Mouse (Mus musculus) megakaryocyte-erythroid progenitor cell, adult 5-6 weeks (primary cell): ENCODE data around the gene Saxo2. TPM values are rescaled to one million over a fixed set of nuclear protein-coding genes. Genes with fewer than 3 reads are reported as not detected.

Experiments
- ATAC-seq: replicated peaks from 2 replicates; pipeline ENCODE4 v1.8.0; 2016; ENCODE audit warnings: mild to moderate bottlenecking, inconsistent platforms; ENCODE audit not compliant: severe bottlenecking, poor library complexity, low FRiP score, low TSS enrichment
- total RNA-seq, 2 experiments: library from RNA; stranded (forward) in 1 of 2; stranded (reverse) in 1 of 2; fragments of 200-1000, 215-1000 nt in 1 of 2; fragments of >200 nt in 1 of 2; fragmentation: Nextera tagmentation in 1 of 2; gene quantifications; 2 replicates each; pipeline ENCODE4 v1.2.3; 2014 to 2017

Saxo2 gene
- total RNA-seq (2014; fragmentation: Nextera tagmentation), result 13.5 TPM in 1 of 2 replicates, not detected in the other
- 0.46 and 0.66 TPM in 2 replicates for total RNA-seq (2017)

DNA sequence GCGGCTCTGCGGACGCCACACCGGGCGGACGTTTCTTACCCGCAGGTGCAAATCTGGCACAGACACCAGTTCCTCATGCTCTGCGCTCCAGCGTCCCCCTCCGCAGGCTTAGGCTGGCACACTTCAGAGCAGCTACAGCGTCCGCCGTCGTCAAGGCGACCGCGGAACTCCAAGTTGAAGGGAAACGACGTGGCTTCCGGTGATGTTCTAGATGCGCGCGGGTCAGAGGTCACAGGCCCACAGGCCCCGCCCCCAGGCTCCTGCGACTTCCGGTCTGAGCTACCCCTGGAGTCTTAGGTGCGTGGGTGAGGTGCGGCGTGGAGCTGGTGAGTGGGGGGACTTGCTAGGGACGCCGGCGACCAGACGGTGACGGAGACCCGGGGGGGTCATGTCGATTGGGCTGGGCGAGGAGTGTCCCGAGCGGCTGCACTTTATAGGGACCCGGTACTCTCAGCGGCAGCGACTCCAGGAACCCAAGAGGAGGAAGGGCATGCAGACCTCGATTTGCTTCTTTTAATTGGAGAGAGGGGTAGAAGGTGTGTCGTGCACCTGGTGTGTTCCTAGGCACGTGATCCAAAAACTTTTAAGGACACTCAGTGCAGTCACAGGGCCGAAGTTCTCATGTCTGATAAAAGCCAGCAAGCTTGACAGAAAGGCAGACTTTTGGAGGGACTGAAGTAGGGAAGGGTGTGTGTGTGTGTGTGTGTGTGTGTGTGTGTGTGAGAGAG, at the start of gene Saxo2, which contains the start of gene Efl1:
Gene Saxo2 (minus strand): TSS at position 176 of the 728 bp plus-strand sequence.
Gene Efl1 (plus strand): TSS at position 262 of the 728 bp plus-strand sequence.
- peak; percentile 100 for ATAC-seq

DNA sequence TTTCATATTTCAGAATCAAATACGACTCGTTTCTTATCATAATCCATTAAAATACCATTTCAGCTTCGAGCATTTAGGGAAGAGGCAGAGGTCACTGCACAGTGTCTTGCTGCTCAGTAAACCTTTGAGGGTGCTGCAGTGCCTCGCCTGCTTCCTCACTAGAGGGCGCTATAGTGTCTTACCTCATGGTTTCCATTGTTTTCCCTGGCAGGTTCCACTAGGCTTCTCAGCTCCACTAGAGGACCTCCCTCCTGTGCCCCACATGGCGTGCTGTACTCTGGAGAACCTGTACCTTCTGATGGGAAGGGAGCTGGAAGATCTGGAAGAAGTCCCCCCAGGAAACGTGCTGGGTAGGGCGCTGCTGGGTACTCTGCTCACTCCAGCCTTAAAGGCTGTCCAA, 49.3 kb upstream of the Saxo2 start:
- peak; percentile 76; the same call in 1 of the 2 replicates for ATAC-seq

DNA sequence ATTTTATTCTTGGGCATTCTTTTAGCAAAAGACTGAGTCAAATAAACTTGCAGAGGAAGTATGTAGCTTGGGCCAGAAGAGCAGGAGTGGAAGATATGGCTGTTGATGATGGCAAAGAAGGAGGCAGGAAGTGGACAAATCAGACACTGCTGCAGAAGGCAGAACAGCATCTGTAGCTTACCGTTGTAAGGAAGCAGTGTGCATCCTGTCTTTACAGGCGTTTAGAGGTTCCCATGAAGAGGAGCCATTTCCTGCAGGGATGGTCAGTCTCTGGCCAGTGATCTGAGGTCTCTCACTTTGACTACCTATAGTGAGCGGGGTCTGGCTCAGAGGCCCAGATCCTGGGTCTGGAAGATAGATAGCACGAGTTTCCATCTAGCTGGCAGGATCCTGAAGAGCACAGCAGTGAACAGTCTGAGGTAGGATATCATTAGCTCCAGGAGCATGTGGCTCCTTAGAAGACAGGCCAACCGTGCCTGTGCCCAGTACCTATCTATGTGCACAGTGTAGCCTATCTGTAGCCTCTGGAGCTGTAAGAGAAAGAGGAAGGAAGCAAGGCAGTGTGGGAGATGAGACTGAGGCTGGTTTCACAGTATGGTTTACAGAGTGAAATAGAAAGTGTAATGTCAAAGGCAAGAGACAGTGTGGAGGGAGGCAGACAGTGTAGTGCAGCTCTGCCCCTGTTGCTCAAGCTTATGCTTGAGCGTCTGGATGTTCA, 42.9 kb upstream of the Saxo2 start:
- ATAC-seq, result peak; percentile 82

DNA sequence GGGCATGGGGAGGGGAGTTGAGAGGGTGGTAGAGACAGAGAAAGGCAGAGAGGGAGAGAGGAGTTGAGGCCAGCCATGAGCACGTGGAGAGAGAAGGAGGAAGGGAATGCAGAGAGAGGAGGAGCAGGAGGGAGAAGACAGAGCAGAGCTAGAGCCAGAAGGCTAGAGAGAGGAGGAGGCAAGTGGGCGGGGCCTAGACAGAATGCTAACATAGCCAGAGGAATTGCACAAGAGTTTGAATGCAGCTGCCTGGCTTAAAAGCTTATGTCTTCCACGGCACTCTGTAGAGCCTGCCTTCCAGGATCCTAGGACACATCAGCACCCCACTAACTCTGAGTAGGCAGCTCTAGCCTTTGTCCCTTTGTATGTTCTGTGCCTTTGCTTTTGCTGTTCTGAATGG, 40.4 kb upstream of the Saxo2 start:
- ATAC-seq, result 0 out of 2 replicates have a peak, but pooled peaks have one; percentile 25

DNA sequence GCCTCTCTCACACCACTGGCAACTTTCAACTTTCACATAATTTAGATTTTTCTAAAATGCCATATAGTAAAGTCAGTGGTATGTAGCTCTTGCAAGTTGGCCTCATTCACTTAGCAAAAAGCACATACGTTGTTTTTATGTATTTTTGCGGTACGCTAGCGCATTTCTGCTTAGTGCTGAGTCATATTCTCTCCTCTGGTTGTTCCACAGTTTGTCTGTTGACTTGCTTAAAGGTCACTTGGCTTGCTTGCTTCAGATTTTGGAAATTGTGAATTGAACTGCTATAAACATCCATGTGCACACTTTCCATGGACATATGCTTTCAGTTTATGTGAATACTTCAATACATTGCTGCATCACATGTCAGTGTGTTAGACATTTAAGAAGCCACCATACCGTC, 31.6 kb upstream of the Saxo2 start:
- no peak for ATAC-seq

DNA sequence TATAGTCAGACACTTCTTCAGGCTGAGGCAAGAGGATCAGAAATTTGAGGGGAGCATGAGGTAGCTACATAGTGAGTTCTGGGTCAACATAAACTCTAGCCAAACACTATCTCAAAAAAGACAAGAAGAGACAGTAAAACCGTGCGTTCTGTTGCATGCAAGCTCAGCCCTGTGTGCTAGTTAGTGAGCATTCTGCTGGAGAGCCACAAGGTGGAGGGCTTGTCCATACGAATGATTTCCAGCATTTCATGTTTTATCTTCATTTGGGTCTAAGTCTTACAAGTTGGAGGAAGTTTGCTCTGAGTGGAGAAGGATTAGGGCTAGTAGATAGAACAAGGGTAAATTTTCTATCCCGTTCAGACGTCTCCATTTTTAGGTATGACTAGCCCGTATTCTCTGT, 28.5 kb upstream of the Saxo2 start:
- ATAC-seq, result no peak

DNA sequence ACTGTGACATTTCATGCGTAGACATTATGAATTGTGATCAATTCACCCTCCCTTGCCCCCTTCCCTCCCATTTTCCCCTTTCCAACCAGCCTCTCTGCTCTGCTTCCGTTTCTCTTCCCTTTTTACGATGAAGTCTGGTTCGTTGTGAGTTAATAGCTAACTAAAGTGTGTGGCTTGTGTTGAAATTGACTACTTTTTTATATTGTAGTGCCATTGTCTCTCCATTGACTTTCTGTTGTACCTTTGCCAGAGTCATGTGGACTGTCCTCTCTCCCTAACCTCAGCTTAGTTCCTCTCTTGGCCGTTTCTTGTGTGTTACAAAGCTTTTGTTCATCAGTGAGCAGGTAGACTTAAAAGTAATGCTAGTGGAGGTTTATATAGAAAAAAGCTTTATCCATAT, 27.7 kb upstream of the Saxo2 start:
- no peak for ATAC-seq

DNA sequence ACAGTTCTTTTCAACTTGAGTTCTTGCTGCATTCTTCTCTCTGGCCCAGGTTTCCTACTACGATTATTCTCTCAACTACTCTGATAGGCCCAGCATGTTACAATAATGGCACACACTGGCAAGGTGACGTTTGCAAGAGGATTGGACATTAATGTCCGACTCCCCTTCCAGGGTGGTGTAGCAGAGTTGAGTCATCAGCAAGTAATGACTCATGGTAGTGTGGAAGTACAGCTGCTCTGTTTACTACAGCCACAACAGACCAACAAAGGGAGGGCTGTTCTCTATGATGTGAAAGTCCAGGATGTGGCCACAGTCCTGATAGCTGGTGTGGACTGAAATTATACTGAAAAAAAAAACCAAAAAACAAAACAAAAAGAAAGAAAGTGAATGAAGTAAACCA, 16.3 kb upstream of the Saxo2 start:
- ATAC-seq, result no peak

DNA sequence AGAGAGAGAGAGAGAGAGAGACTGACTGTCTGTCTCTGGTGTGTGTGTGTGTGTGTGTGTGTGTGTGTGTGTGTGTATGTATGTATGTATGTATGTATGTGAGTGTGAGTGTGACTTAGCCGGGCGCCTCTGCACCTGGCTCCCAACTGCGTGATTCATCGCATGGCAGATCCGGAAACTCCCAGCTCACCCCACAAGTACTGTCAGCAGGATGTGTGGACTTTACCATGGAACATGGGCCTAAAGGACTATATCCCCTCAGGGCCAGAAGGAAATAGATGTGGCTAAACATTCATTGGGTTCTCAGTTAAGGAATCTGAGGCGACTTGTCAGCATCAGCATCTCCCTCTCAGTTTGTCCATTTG, 735 bp upstream of the Saxo2 start:
- ATAC-seq, result no peak

DNA sequence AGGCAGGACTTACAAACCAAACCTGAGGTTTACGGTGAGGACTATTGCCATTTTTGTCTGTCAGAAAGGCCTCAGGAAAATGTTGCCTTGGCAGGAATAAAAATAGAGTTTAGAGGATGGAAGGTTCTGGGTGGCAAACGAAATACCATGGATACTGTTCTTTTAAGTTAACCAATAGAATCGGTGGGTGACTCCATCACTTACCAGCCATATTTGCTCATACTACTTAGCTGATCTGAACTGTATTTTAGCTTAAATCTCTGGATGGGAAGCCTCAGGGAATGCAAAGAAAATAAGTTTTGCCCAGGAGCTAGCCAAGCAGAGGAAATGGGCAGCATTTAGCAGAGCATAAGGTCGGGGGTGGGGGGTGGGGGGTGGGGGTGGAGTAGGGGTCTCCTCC, 419 bp downstream of the Saxo2 start:
- no peak for ATAC-seq

DNA sequence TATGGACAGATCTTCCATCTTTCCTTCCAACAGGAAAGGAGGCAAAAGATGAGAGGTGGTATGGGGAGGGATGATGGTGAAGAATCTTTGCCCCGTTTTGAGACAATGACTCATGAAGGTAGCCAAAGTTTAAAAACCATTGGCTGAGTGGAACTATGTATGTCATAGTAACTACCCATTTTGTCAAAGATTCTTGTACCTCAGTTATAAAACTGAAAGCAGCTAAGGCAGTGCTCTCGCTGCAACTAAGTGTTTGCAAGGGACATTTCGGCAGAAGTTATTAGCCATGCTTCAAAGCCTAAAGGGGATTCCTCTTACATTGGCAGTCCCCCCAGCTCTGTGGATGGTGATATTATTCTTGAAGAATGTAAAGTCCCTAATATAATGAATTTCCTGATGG, 1.1 kb downstream of the Saxo2 start:
- no peak for ATAC-seq

DNA sequence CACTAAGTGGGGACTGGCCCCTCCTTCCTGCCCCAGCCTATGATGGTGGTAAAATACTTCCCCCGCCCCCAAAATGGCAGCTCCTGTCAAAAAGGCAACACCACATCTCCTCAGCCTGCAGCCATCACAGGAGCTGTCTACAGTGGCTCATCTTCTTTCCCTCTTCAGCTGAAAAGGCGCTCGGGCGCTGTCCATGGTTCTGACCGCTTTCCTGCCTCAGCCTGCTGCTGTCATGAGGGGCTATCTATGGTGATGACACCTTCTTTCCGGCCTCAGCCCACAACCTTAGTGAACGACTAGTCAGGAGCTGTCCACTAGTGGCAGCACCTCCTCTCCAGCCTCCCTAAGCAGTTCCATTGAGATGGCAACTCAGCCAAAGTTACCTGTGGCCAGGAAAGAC, 23.0 kb downstream of the Saxo2 start:
- peak; percentile 85 for ATAC-seq

DNA sequence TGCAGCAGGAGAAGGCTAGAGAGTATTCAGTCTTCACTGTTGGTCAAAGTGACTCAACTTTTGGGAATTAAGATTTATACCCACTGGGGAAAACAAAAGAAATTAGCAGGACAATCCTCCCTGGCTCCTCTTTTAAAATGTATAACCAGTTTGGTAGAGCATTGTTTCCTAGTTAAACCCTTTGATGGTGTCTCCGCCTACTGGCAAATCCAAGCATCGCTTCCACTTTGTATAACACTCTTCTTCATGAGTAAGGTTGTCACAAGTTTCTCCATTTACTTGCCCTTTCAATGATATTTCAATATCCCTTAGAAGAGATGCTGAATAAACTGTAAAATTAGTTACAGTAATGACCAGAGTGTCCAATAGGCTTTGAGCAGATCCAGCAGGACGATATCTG, 38.7 kb downstream of the Saxo2 start:
- no peak for ATAC-seq

DNA sequence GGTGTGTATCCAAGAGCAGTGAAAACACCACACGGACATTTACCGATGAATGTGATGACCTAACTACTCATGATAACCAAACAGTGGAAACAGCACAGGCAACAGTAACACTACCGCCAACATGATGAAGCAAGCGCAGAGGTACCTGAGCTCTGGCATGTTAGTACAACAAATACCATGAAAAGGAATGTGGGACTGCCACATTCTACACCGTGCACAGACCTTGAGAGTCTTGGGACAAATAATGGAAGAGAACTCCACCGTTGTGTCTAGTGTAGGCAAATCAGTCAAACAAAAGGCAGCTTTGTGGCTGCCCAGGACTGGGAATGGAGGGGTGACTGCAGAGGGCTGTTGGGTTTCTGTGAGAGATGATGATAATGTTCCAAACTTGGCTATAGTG, 42.9 kb downstream of the Saxo2 start:
- no peak for ATAC-seq

DNA sequence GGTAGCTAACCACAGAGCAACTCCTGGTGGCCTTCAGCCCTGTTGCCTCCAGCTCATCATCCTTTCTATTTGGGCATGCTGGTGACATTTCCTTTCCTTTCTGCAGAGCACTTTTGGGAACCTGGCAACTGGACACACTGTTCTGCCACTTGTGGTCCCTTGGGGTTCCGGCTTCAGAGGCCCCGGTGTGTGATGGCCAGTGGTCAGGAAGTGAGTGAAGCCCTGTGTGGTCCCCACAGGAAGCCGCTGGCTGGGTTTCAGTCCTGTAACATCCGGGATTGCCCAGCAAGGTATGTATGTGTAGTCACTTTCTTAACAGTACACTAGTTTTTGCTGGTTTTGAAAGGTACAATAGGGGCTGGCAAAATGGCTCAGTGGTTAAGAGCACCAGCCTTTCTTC, 46.3 kb downstream of the Saxo2 start:
- ATAC-seq, result no peak

DNA sequence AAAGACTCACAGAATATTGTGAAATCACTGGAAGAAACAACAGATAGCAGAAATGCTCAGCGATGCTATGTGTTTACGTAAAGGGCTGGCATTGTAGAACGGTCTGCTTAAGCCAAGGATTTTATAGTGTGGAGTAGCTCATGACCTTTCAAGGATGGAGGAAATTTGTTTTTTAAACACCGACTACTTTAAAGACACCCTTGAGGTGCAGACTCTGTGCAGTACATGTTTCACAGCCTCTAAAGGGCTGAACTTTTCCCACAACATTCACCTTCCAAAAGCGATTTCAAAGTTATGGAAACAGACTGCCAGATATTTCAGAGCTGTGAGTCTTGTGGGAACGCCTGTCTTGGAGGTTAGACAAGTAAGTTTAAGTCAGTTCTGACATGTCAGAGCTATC, 57.4 kb downstream of the Saxo2 start:
- no peak for ATAC-seq

Other genes with a start within 250 kb of the Saxo2 start
- gene Efl1, start 86 bp upstream of the Saxo2 start, total RNA-seq (2014; fragmentation: Nextera tagmentation), result 26.1 and 34.3 TPM in 2 replicates
- gene Efl1, start 86 bp upstream of the Saxo2 start, total RNA-seq (2017), result 31.0 and 34.6 TPM in 2 replicates
- 2.6 and 3.1 TPM in 2 replicates for gene Mex3b, start 218.8 kb upstream of the Saxo2 start, total RNA-seq (2014; fragmentation: Nextera tagmentation)
- 8.4 and 9.8 TPM in 2 replicates for gene Mex3b, start 218.8 kb upstream of the Saxo2 start, total RNA-seq (2017)